Mouse (Mus musculus): ENCODE measurements around the gene Zc3hav1l. TPM values are rescaled to one million over a fixed set of nuclear protein-coding genes. Genes with fewer than 3 reads are reported as not detected.

Gene Zc3hav1l
- polyA plus RNA-seq, 1 experiment: 0.56 TPM

DNA sequence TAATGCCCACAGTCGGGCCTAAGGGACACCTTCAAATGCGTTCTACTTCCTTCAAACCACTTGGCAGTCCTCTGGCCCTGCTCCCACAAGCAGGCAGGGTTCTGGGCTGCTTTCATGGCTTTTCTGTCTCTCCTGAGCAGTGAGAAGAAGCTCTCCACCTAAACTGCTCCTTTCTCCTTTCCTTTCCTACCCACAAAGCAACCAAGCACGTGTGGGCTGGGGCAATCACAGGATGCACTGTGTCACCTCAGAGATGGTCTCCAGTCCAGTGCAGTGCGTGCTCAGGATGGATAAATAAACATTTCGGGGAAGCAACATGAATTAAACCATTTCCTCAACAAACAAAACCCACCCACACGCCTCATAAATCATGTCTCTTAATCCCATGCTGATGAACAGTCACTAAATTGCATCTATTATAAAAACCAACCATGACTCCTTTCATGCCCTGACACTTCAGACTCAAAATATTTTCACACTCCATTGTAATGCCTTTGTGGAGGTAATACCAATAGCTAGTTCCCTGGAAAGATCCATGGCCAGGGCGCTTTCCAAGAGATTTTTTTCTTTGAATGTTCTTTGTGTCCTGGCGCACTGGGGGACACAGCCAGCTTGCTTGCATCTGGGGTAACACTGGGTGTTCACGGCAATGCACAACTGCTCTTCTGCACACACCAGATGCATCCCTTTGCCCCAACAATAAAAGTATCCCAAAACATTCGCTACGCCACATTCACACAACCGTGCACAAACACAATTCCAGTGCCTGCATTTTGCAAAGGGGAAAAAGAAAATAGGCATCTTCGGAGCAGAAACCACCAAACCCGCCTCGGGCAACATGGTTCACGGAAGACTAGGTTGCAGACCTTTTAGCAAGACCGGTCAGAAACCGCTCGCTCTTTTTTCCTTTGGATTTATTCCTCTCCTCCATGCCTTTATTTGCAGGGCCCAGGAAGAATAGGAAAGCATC is 46.0 kb downstream of the Zc3hav1l start:
- Histone ChIP-seq H3K4me1 (peaks cover 24% of the 10 kb centered on the region), H3K9me3 (peaks cover 7% of the 10 kb centered on the region), H3K36me3 (replicated peaks; ENCODE audit: low read length) (no peaks in the 10 kb centered on the region), H3K4me3 (replicated peaks) (peak overlapping the region; percentile 92), H3K27me3 (replicated peaks) (peaks cover 56% of the 10 kb centered on the region)
- no peak for TF ChIP-seq FLI1 (IDR thresholded peaks at IDR 0.05; ENCODE audit: low read length)
- TF ChIP-seq GATA1 (IDR thresholded peaks at IDR 0.05; ENCODE audit: borderline replicate concordance, low read length): no peak

DNA sequence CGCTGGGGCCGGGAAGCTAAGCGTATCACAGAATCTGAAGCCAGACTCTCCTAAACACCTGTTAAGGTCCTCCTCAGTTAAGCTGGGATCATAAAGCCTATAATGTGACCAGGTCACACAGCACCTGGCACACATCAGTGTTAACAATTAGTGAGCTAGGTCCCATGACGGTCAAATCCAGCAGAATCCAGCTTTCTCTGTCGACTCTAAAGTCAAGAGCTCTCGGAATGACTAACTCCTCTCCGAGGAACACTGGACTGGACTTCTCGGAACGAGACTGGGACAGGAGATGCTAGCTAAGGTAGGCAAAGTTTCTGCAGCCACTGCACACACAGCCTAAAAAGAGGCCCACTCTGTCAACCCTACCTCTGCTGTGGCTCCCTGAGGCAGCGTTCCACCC is 46.9 kb downstream of the Zc3hav1l start:
- TF ChIP-seq FLI1 (IDR thresholded peaks at IDR 0.05; ENCODE audit: low read length) (no peak), GATA1 (IDR thresholded peaks at IDR 0.05; ENCODE audit: borderline replicate concordance, low read length) (no peak)
- Histone ChIP-seq H3K4me3 (replicated peaks) (no peak overlapping the region), H3K36me3 (replicated peaks; ENCODE audit: low read length) (no peaks in the 10 kb centered on the region), H3K27me3 (replicated peaks) (peaks cover 57% of the 10 kb centered on the region), H3K4me1 (peaks cover 20% of the 10 kb centered on the region), H3K9me3 (no peaks in the 10 kb centered on the region)

DNA sequence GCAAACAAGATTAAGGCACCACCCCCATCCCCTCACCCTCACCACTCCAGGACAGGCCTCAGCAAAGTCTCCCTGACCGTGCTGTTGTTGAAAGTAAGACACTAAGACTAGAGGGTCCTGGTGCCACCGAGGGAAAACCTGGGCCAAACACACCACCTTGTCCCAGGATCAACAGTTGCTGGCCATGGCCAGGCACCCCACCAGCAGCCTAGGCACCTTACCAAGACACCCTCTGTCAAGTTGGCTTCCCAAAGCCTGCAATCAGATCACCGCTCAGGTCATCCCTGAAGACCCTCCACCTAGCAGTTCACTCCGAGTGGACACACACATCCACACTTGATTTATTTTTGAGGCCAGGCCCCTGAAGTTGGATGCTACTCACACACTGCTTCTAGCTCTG is 47.6 kb downstream of the Zc3hav1l start:
- no peaks in the 10 kb centered on the region for H3K9me3 ChIP-seq
- H3K36me3 ChIP-seq (replicated peaks; ENCODE audit: low read length): no peaks in the 10 kb centered on the region
- peaks cover 55% of the 10 kb centered on the region for H3K27me3 ChIP-seq (replicated peaks)
- no peak overlapping the region for H3K4me3 ChIP-seq (replicated peaks)
- H3K4me1 ChIP-seq: peaks cover 20% of the 10 kb centered on the region
- TF ChIP-seq FLI1 (IDR thresholded peaks at IDR 0.05; ENCODE audit: low read length): no peak
- TF ChIP-seq GATA1 (IDR thresholded peaks at IDR 0.05; ENCODE audit: borderline replicate concordance, low read length): no peak

GRCm38 (mm10) chr6:38247362-38247761 is 51.7 kb downstream of the Zc3hav1l start:
- Histone ChIP-seq H3K4me1 (no peaks in the 10 kb centered on the region; the same call in 1 of the 2 replicates), H3K4me3 (replicated peaks) (no peak overlapping the region)
- no peak for TF ChIP-seq GATA1 (IDR thresholded peaks at IDR 0.05; ENCODE audit: borderline replicate concordance, low read length)
- no peak for TF ChIP-seq FLI1 (IDR thresholded peaks at IDR 0.05; ENCODE audit: low read length)

GRCm38 (mm10) chr6:38244806-38245205 is 54.3 kb downstream of the Zc3hav1l start:
- peaks cover 8% of the 10 kb centered on the region for H3K4me1 ChIP-seq
- H3K4me3 ChIP-seq (replicated peaks): no peak overlapping the region
- H3K27me3 ChIP-seq (replicated peaks): peaks cover 29% of the 10 kb centered on the region
- TF ChIP-seq GATA1 (IDR thresholded peaks at IDR 0.05; ENCODE audit: borderline replicate concordance, low read length) (no peak), FLI1 (IDR thresholded peaks at IDR 0.05; ENCODE audit: low read length) (no peak)
- H3K9me3 ChIP-seq: no peaks in the 10 kb centered on the region
- no peaks in the 10 kb centered on the region for H3K36me3 ChIP-seq (replicated peaks; ENCODE audit: low read length)

More at GRCm38 (mm10) chr6:38247362-38247761, 51.7 kb downstream of the Zc3hav1l start:
- Histone ChIP-seq H3K9me3 (no peaks in the 10 kb centered on the region), H3K27me3 (replicated peaks) (peaks cover 38% of the 10 kb centered on the region), H3K36me3 (replicated peaks; ENCODE audit: low read length) (no peaks in the 10 kb centered on the region)

DNA sequence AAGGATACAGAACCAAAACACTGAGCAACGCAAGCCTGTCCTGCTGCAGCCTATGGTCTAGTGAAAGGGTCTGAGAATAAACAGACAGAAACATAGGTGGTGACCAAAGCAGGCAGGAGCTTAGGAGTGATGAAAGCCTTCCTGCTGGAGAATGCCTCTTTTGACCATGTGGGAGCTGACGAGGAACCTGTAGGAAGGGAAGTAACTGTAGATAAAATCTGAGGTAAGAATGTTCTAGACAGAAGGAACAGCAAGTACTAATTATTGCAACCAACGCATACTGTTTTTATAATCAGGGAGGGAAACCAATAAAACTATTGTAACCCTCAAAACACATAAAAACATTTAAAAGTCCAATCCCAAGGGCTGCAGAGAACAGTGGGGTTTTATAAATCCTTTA is 54.9 kb downstream of the Zc3hav1l start:
- Histone ChIP-seq H3K4me3 (replicated peaks) (no peak overlapping the region), H3K4me1 (peaks cover 8% of the 10 kb centered on the region), H3K36me3 (replicated peaks; ENCODE audit: low read length) (no peaks in the 10 kb centered on the region), H3K9me3 (no peaks in the 10 kb centered on the region), H3K27me3 (replicated peaks) (peaks cover 28% of the 10 kb centered on the region)
- TF ChIP-seq FLI1 (IDR thresholded peaks at IDR 0.05; ENCODE audit: low read length) (no peak), GATA1 (IDR thresholded peaks at IDR 0.05; ENCODE audit: borderline replicate concordance, low read length) (no peak)

DNA sequence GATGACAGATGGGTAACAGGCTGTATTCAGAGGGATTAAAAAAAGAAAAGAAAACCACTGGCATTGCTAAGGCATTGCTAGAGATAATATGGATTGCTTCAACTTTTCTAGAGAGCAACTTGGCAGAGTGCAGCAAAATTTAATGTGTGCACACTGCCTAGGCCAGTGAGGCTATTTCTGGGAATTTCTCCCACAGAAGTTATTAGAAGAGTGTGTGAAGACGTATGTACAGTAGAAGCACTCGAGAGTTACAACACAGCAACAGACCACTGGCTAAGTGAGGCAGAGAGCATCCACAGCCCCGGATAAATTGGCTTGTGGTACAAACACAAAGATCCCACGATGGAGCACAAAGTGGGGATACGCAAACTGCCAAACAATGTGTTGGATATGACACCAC is 56.2 kb downstream of the Zc3hav1l start:
- Histone ChIP-seq H3K36me3 (replicated peaks; ENCODE audit: low read length) (no peaks in the 10 kb centered on the region), H3K4me1 (peaks cover 8% of the 10 kb centered on the region), H3K27me3 (replicated peaks) (peaks cover 28% of the 10 kb centered on the region), H3K9me3 (no peaks in the 10 kb centered on the region), H3K4me3 (replicated peaks) (no peak overlapping the region)
- TF ChIP-seq FLI1 (IDR thresholded peaks at IDR 0.05; ENCODE audit: low read length): no peak
- no peak for TF ChIP-seq GATA1 (IDR thresholded peaks at IDR 0.05; ENCODE audit: borderline replicate concordance, low read length)

DNA sequence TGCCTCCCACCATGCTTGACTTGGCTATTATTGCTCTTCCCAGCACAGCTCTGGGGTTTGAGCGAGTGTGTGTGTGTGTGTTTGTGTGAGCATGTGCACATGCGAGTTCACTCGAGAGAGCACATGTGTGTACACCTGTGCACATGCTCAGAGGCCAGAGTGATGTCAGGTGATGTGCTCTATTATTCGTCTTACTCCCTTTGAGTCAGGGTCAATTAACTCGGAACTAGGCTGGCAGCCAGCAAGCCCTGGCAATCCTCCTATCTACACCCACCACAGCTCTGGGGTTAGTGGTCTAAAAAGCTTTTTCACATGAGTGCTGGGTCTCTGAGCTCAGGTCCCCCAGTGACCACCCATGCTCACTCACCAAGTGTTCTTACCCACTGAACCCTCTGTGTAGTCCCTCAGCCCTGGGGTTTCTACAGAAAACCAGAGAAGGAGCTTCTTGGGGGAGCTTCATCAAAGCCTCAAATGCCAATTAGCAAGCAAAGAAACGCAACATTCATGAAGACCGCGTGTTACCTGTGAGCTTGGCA is 56.7 kb downstream of the Zc3hav1l start:
- Histone ChIP-seq H3K4me1 (peaks cover 8% of the 10 kb centered on the region), H3K4me3 (replicated peaks) (no peak overlapping the region)

DNA sequence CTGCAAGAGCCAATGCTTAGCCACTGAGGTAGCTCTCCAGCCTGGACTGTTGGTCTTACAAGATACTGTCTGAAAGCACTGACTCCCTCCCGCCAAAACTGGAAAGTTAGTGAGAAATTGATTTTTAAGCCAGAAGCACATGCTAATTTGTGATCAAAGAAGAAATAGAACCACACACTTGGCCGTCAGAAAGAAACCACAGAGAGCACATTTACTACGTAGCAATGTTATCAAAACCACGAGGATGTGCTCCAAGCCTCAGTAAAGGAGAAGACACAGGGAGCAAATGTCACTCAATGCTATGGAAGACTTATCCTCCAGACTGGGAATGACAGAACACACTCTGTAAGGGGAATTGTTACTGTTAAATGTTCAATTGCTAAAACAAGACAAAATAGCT is 57.6 kb downstream of the Zc3hav1l start:
- Histone ChIP-seq H3K36me3 (replicated peaks; ENCODE audit: low read length) (no peaks in the 10 kb centered on the region), H3K9me3 (0 out of 2 replicates have a peak, but pooled peaks cover 3% of the 10 kb centered on the region), H3K27me3 (replicated peaks) (peaks cover 30% of the 10 kb centered on the region), H3K4me1 (peaks cover 8% of the 10 kb centered on the region), H3K4me3 (replicated peaks) (no peak overlapping the region)
- TF ChIP-seq GATA1 (IDR thresholded peaks at IDR 0.05; ENCODE audit: borderline replicate concordance, low read length): no peak
- no peak for TF ChIP-seq FLI1 (IDR thresholded peaks at IDR 0.05; ENCODE audit: low read length)

More for the DNA sequence above, 56.7 kb downstream of the Zc3hav1l start:
- Histone ChIP-seq H3K36me3 (replicated peaks; ENCODE audit: low read length) (no peaks in the 10 kb centered on the region), H3K9me3 (no peaks in the 10 kb centered on the region), H3K27me3 (replicated peaks) (peaks cover 28% of the 10 kb centered on the region)
- TF ChIP-seq GATA1 (IDR thresholded peaks at IDR 0.05; ENCODE audit: borderline replicate concordance, low read length) (no peak), FLI1 (IDR thresholded peaks at IDR 0.05; ENCODE audit: low read length) (no peak)

DNA sequence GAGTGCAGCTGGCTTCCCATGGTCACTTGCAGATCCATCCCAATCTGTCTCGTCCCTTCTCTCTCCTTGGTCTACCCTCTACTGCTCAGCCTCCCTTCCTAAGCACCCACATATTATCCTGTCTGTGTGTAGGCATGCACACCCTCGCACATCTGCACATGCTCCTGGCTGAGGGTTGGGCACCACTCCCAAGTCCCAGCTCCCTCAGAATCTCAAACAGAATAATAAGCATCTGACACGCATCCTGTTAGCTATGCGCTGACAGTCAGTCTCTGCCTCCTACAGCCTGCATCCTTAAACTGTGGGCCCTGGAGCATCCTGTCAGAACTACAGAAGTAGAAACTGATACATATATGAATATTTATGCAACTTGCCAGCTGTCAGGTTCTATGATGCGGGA is 58.4 kb downstream of the Zc3hav1l start:
- H3K9me3 ChIP-seq: 0 out of 2 replicates have a peak, but pooled peaks cover 3% of the 10 kb centered on the region
- TF ChIP-seq GATA1 (IDR thresholded peaks at IDR 0.05; ENCODE audit: borderline replicate concordance, low read length) (no peak), FLI1 (IDR thresholded peaks at IDR 0.05; ENCODE audit: low read length) (no peak)
- peaks cover 8% of the 10 kb centered on the region for H3K4me1 ChIP-seq

More for the DNA sequence above, 58.4 kb downstream of the Zc3hav1l start:
- Histone ChIP-seq H3K27me3 (replicated peaks) (peaks cover 24% of the 10 kb centered on the region), H3K36me3 (replicated peaks; ENCODE audit: low read length) (no peaks in the 10 kb centered on the region), H3K4me3 (replicated peaks) (no peak overlapping the region)

Measured in megakaryocyte, embryonic 14.5 days (primary cell).